Mouse (Mus musculus): Measurements from ENCODE around the gene Rbl1.

- TF ChIP-seq POLR2A (IDR thresholded peaks at IDR 0.05; ENCODE audit: low read depth, low read length), result no peak
- TF ChIP-seq CTCF (IDR thresholded peaks at IDR 0.05; ENCODE audit: extremely low read depth, insufficient read length, insufficient replicate concordance, low read depth, low read length), result no peak
These were observed 31.4 kb downstream of the Rbl1 start for GRCm38 (mm10) chr2:157172984-157173383.

All from small intestine, adult 2 months (tissue).